Mouse (Mus musculus): ENCODE data around the gene Mtmr1. TPM values are rescaled to one million over a fixed set of nuclear protein-coding genes. Genes with fewer than 3 reads are reported as not detected.
"Not testable (repeated sequence)": the region's sequence is repeated elsewhere in the genome, so short reads cannot be mapped to it uniquely, and the experiment has no call there.

Mtmr1 gene
- 7.7 TPM for polyA plus RNA-seq (2012; fragmentation: generic; extraction: Trizol)

GRCm38 (mm10) chrX:71364554-71364991, at the start of gene Mtmr1:
TSS of gene Mtmr1 (plus strand) at chrX:71364760.
- TF ChIP-seq MYOG (IDR thresholded peaks at IDR 0.05; ENCODE audit: control insufficient read depth in 1 of 3, insufficient read depth in 1 of 3, insufficient read length in 2 of 3, low read depth in 2 of 3) (peak in 2 of 3 experiments; percentile 42 to 60), SRF (IDR thresholded peaks at IDR 0.05; ENCODE audit: control insufficient read depth, insufficient read length, low read depth) (no peak), MYOD1 (IDR thresholded peaks at IDR 0.05; ENCODE audit: control insufficient read depth in 1 of 3, insufficient read length in 2 of 3, low read depth in 2 of 3) (peak in 2 of 3 experiments; percentile 31 to 77)

GRCm38 (mm10) chrX:71352033-71352432, 12.5 kb upstream of the Mtmr1 start:
- TF ChIP-seq TCF12 (IDR thresholded peaks at IDR 0.05; ENCODE audit: insufficient read depth, poor library complexity, severe bottlenecking) = no peak
- TF ChIP-seq CEBPB (IDR thresholded peaks at IDR 0.05; ENCODE audit: insufficient read depth, poor library complexity, severe bottlenecking) = no peak
- TF ChIP-seq REST (IDR thresholded peaks at IDR 0.05; ENCODE audit: insufficient read depth, insufficient read length) = no peak
- no peak for TF ChIP-seq MYOD1 (IDR thresholded peaks at IDR 0.05; ENCODE audit: control insufficient read depth in 1 of 3, insufficient read length in 2 of 3, low read depth in 2 of 3)
- no peak for TF ChIP-seq TCF3 (IDR thresholded peaks at IDR 0.05; ENCODE audit: insufficient read length, low read depth)
- TF ChIP-seq POLR2AphosphoS2 (IDR thresholded peaks at IDR 0.05; ENCODE audit: insufficient read length, low read depth) = no peak
- TF ChIP-seq E2F4 (IDR thresholded peaks at IDR 0.05; ENCODE audit: insufficient read depth) = no peak
- no peak for TF ChIP-seq MYOG (IDR thresholded peaks at IDR 0.05; ENCODE audit: control insufficient read depth in 1 of 3, insufficient read depth in 1 of 3, insufficient read length in 2 of 3, low read depth in 2 of 3)
- TF ChIP-seq SRF (IDR thresholded peaks at IDR 0.05; ENCODE audit: control insufficient read depth, insufficient read length, low read depth) = no peak
- no peak for TF ChIP-seq POLR2A (IDR thresholded peaks at IDR 0.05; ENCODE audit: insufficient read length, low read depth)
- TF ChIP-seq USF1 (IDR thresholded peaks at IDR 0.05; ENCODE audit: low read depth) = no peak
- TF ChIP-seq MAX (IDR thresholded peaks at IDR 0.05; ENCODE audit: low read depth) = no peak
- Histone ChIP-seq H3K27me3 (ENCODE audit: control insufficient read depth, insufficient read depth, insufficient read length) (no peaks in the 10 kb centered on the region), H3K36me3 (ENCODE audit: control insufficient read depth, insufficient read depth) (no peaks in the 10 kb centered on the region), H3ac (ENCODE audit: control insufficient read depth, insufficient read length) (no peak overlapping the region), H3K4me3 (no peak overlapping the region), H3K79me2 (ENCODE audit: control insufficient read depth, insufficient read depth) (no peaks in the 10 kb centered on the region), H3K4me2 (ENCODE audit: low read depth) (no peak overlapping the region)

More at GRCm38 (mm10) chrX:71364554-71364991, at the start of gene Mtmr1:
- H3K4me3 ChIP-seq = peak within 1 kb of the TSS; percentile 24
- no peaks in the 10 kb centered on the region for H3K27me3 ChIP-seq (ENCODE audit: control insufficient read depth, insufficient read depth, insufficient read length)
- peak within 1 kb of the TSS; percentile 29 for H3ac ChIP-seq (ENCODE audit: control insufficient read depth, insufficient read length)
- H3K4me2 ChIP-seq (ENCODE audit: low read depth) = peak within 1 kb of the TSS; percentile 69
- no peaks in the 10 kb centered on the region for H3K79me2 ChIP-seq (ENCODE audit: control insufficient read depth, insufficient read depth)
- no peaks in the 10 kb centered on the region for H3K36me3 ChIP-seq (ENCODE audit: control insufficient read depth, insufficient read depth)

- TF ChIP-seq CEBPB (IDR thresholded peaks at IDR 0.05; ENCODE audit: insufficient read depth, poor library complexity, severe bottlenecking) = no peak
- no peak for TF ChIP-seq TCF3 (IDR thresholded peaks at IDR 0.05; ENCODE audit: insufficient read length, low read depth)
- TF ChIP-seq MAX (IDR thresholded peaks at IDR 0.05; ENCODE audit: low read depth) = no peak
- no peak for TF ChIP-seq POLR2A (IDR thresholded peaks at IDR 0.05; ENCODE audit: insufficient read length, low read depth)
- no peak for TF ChIP-seq MYOG (IDR thresholded peaks at IDR 0.05; ENCODE audit: control insufficient read depth in 1 of 3, insufficient read depth in 1 of 3, insufficient read length in 2 of 3, low read depth in 2 of 3)
- TF ChIP-seq USF1 (IDR thresholded peaks at IDR 0.05; ENCODE audit: low read depth) = no peak
- no peak for TF ChIP-seq REST (IDR thresholded peaks at IDR 0.05; ENCODE audit: insufficient read depth, insufficient read length)
- no peak for TF ChIP-seq TCF12 (IDR thresholded peaks at IDR 0.05; ENCODE audit: insufficient read depth, poor library complexity, severe bottlenecking)
- TF ChIP-seq POLR2AphosphoS2 (IDR thresholded peaks at IDR 0.05; ENCODE audit: insufficient read length, low read depth) = no peak
- no peak for TF ChIP-seq SRF (IDR thresholded peaks at IDR 0.05; ENCODE audit: control insufficient read depth, insufficient read length, low read depth)
- TF ChIP-seq MYOD1 (IDR thresholded peaks at IDR 0.05; ENCODE audit: control insufficient read depth in 1 of 3, insufficient read length in 2 of 3, low read depth in 2 of 3) = no peak
- no peak for TF ChIP-seq E2F4 (IDR thresholded peaks at IDR 0.05; ENCODE audit: insufficient read depth)
- H3K4me3 ChIP-seq = no peak overlapping the region
These were observed 9.2 kb upstream of the Mtmr1 start for GRCm38 (mm10) chrX:71355331-71355730.

GRCm38 (mm10) chrX:71361793-71362192, 2.8 kb upstream of the Mtmr1 start:
- not testable (repeated sequence) for H3K4me3 ChIP-seq; H3K27me3 ChIP-seq (ENCODE audit: control insufficient read depth, insufficient read depth, insufficient read length); H3K36me3 ChIP-seq (ENCODE audit: control insufficient read depth, insufficient read depth); H3K4me2 ChIP-seq (ENCODE audit: low read depth); H3K79me2 ChIP-seq (ENCODE audit: control insufficient read depth, insufficient read depth); H3ac ChIP-seq (ENCODE audit: control insufficient read depth, insufficient read length)

More at GRCm38 (mm10) chrX:71355331-71355730, 9.2 kb upstream of the Mtmr1 start:
- no peak overlapping the region for H3K4me2 ChIP-seq (ENCODE audit: low read depth)
- H3K79me2 ChIP-seq (ENCODE audit: control insufficient read depth, insufficient read depth) = no peaks in the 10 kb centered on the region
- no peaks in the 10 kb centered on the region for H3K36me3 ChIP-seq (ENCODE audit: control insufficient read depth, insufficient read depth)
- no peaks in the 10 kb centered on the region for H3K27me3 ChIP-seq (ENCODE audit: control insufficient read depth, insufficient read depth, insufficient read length)
- H3ac ChIP-seq (ENCODE audit: control insufficient read depth, insufficient read length) = no peak overlapping the region

- peak overlapping the region; percentile 29 for H3ac ChIP-seq (ENCODE audit: control insufficient read depth, insufficient read length)
- no peaks in the 10 kb centered on the region for H3K27me3 ChIP-seq (ENCODE audit: control insufficient read depth, insufficient read depth, insufficient read length)
- no peaks in the 10 kb centered on the region for H3K79me2 ChIP-seq (ENCODE audit: control insufficient read depth, insufficient read depth)
- TF ChIP-seq CEBPB (IDR thresholded peaks at IDR 0.05; ENCODE audit: insufficient read depth, poor library complexity, severe bottlenecking) (no peak), REST (IDR thresholded peaks at IDR 0.05; ENCODE audit: insufficient read depth, insufficient read length) (no peak), MYOD1 (IDR thresholded peaks at IDR 0.05; ENCODE audit: control insufficient read depth in 1 of 3, insufficient read length in 2 of 3, low read depth in 2 of 3) (no peak), POLR2AphosphoS2 (IDR thresholded peaks at IDR 0.05; ENCODE audit: insufficient read length, low read depth) (no peak), TCF3 (IDR thresholded peaks at IDR 0.05; ENCODE audit: insufficient read length, low read depth) (no peak), POLR2A (IDR thresholded peaks at IDR 0.05; ENCODE audit: insufficient read length, low read depth) (no peak), TCF12 (IDR thresholded peaks at IDR 0.05; ENCODE audit: insufficient read depth, poor library complexity, severe bottlenecking) (no peak), MYOG (IDR thresholded peaks at IDR 0.05; ENCODE audit: control insufficient read depth in 1 of 3, insufficient read depth in 1 of 3, insufficient read length in 2 of 3, low read depth in 2 of 3) (no peak), E2F4 (IDR thresholded peaks at IDR 0.05; ENCODE audit: insufficient read depth) (no peak), MAX (IDR thresholded peaks at IDR 0.05; ENCODE audit: low read depth) (no peak), USF1 (IDR thresholded peaks at IDR 0.05; ENCODE audit: low read depth) (no peak), SRF (IDR thresholded peaks at IDR 0.05; ENCODE audit: control insufficient read depth, insufficient read length, low read depth) (no peak)
- peak overlapping the region; percentile 69 for H3K4me2 ChIP-seq (ENCODE audit: low read depth)
- H3K36me3 ChIP-seq (ENCODE audit: control insufficient read depth, insufficient read depth) = no peaks in the 10 kb centered on the region
- H3K4me3 ChIP-seq = peak overlapping the region; percentile 24
These were observed 498 bp upstream of the Mtmr1 start for GRCm38 (mm10) chrX:71364062-71364461.

All from myocyte (in vitro differentiated cells).